ENCODE assay signal across 26 mouse cellular contexts in the genomic region with DNA sequence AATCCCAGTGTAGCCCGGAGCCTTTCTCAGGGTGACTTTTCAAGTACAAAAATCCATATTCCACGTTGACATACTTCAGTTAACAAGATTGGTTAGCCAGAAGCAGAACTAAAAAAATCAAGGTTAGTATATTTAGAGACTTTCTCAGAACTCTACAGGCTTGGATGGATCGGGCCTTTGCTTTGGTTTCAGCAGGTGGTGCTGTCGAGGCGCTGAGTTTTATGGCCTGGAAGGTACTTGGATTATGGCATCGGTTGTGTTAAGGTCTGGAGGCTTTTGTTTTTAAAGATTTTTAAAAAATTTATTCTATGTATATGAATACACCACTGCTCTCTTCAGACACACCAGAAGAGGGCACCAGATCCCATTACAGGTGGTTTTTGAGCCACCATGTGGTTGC.
"Had no signal": no experiment of that assay in that cellular context is flagged by ENCODE, and none has a peak within 500 bp of the region (broad histone marks: within the 10 kb centered on the region; RNA-seq: fewer than 3 reads in every experiment).

No protein-coding gene starts in this region.

- DNase-seq: kidney, adult 18-20 months; kidney, adult 9 months; kidney, postnatal 14 days; kidney, postnatal 4 days; layer of hippocampus, adult 9-11 months; layer of hippocampus, postnatal 36 days; left cerebral cortex, postnatal 4 days; lung, adult 18-20 months; lung, postnatal 10 days; lung, postnatal 36 days; midbrain, embryonic 14.5 days; right cerebral cortex, adult 18-20 months; right cerebral cortex, postnatal 14 days; right cerebral cortex, postnatal 4 days; thymus, adult 2 months; thymus, postnatal 14 days had no signal

- H3K4me1 ChIP-seq: neural tube, embryonic 12.5 days; neural tube, embryonic 15.5 days had no signal

- H3K27me3 ChIP-seq: limb, embryonic 12.5 days; limb, embryonic 15.5 days; liver, embryonic 12.5 days; liver, embryonic 15.5 days; lung, embryonic 15.5 days; neural tube, embryonic 12.5 days; neural tube, embryonic 15.5 days had no signal

- H3K27ac ChIP-seq: limb, embryonic 12.5 days; limb, embryonic 15.5 days; liver, embryonic 12.5 days; liver, embryonic 15.5 days; lung, embryonic 15.5 days; midbrain, embryonic 10.5 days; neural tube, embryonic 12.5 days; neural tube, embryonic 15.5 days; stomach, postnatal 0 days had no signal

- H3K9ac ChIP-seq: limb, embryonic 12.5 days; limb, embryonic 15.5 days; liver, embryonic 12.5 days; liver, embryonic 15.5 days; lung, embryonic 15.5 days; neural tube, embryonic 12.5 days; neural tube, embryonic 15.5 days had no signal

- H3K4me2 ChIP-seq: limb, embryonic 12.5 days; limb, embryonic 15.5 days; liver, embryonic 12.5 days; liver, embryonic 15.5 days; lung, embryonic 15.5 days; neural tube, embryonic 12.5 days; neural tube, embryonic 15.5 days had no signal

- H3K9me3 ChIP-seq: limb, embryonic 12.5 days; limb, embryonic 15.5 days; liver, embryonic 12.5 days; liver, embryonic 15.5 days; lung, embryonic 15.5 days; neural tube, embryonic 12.5 days; neural tube, embryonic 15.5 days had no signal

- H3K4me3 ChIP-seq: limb, embryonic 12.5 days; limb, embryonic 15.5 days; liver, embryonic 12.5 days; liver, embryonic 15.5 days; lung, embryonic 15.5 days; megakaryocyte, embryonic 14.5 days; midbrain, embryonic 10.5 days; neural tube, embryonic 12.5 days; neural tube, embryonic 15.5 days had no signal

- ATAC-seq: liver, embryonic 12.5 days had no signal

- H3K36me3 ChIP-seq: limb, embryonic 12.5 days; limb, embryonic 15.5 days; liver, embryonic 12.5 days; liver, embryonic 15.5 days; lung, embryonic 15.5 days; midbrain, embryonic 10.5 days; neural tube, embryonic 12.5 days; neural tube, embryonic 15.5 days had no signal
